Mouse (Mus musculus) embryonic stem cell, embryonic (primary cell): ENCODE measurements around the gene Col1a2.

Experiments used
- CTCF ChIA-PET, 4 experiments: fragments of 300-600 bp in 2 of 4; fragments of 350-600 bp in 2 of 4; sonication (Branson Sonifier 250); formaldehyde crosslinking; loops; one replicate each; lab custom pipeline; 2022; ENCODE audit warnings: inconsistent platforms in 2 of 4; lab: Charles Lee
- POLR2A ChIA-PET, 4 experiments: fragments of 300-600 bp in 2 of 4; fragments of 350-600 bp in 2 of 4; sonication (Branson Sonifier 250); formaldehyde crosslinking; loops; one replicate each; lab custom pipeline; 2022; ENCODE audit warnings: antibody characterized with exemption in 4 of 4, inconsistent platforms in 1 of 4; lab: Charles Lee

The Col1a2 gene

DNA sequence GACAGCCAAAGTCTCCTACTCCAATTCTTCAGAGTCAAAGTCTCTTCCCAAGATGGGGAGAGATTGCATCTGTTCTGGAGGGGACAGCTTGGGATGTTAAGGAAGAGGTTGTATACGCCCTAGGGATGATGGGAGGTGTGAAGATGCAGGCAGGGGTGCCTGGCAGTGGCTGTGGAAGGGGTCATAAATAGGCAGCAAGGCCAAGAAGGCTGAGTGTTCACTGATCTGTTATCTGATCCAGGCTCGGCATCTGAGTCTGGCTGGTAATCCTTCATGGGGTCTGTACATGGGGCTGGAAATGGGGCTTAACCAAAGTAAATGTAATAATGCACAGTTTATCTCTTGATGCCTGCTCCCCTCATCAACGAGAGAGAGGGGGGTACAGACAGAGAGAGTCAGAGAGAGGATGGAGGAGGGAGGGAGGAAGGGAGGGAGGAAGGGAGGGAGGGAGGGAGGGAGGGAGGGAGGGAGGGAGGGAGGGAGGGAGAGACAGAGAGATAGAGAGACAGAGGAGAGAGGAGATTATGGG lies at the start of gene Col1a2:
Gene Col1a2 (plus strand): TSS at position 212 of the 529 bp plus-strand sequence.
- POLR2A ChIA-PET: no interaction called here
- CTCF ChIA-PET: interaction anchor here in 1 of 4 experiments (0.5 to 0.8 kb wide), 2 partner anchors 42 to 91 kb away, joined by 3 read pairs; no protein-coding TSS in a partner anchor

DNA sequence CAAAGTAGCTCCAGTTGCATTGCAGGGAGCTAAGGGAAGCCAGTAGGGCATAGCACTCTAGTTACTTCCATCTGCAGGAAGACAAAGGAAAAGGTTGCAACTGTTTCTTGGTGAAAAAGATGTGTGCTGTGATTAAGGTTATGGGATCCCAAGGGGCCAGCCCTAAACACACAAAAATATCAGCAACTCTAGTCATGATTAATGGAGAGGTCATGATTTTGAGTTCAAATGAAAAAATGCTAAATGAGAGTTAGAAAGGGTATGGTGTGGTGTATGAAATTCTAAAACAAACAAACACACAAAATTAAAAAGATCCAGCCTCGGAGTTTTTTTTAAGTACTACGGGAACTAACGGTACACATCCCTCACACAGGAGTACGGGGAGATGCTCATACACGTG lies 49.1 kb upstream of the Col1a2 start:
- CTCF ChIA-PET: no interaction called here
- POLR2A ChIA-PET: interaction anchor here in 1 of 4 experiments (0.7 kb wide), 1 partner anchor 164 kb away, joined by 3 read pairs; no protein-coding TSS in a partner anchor

DNA sequence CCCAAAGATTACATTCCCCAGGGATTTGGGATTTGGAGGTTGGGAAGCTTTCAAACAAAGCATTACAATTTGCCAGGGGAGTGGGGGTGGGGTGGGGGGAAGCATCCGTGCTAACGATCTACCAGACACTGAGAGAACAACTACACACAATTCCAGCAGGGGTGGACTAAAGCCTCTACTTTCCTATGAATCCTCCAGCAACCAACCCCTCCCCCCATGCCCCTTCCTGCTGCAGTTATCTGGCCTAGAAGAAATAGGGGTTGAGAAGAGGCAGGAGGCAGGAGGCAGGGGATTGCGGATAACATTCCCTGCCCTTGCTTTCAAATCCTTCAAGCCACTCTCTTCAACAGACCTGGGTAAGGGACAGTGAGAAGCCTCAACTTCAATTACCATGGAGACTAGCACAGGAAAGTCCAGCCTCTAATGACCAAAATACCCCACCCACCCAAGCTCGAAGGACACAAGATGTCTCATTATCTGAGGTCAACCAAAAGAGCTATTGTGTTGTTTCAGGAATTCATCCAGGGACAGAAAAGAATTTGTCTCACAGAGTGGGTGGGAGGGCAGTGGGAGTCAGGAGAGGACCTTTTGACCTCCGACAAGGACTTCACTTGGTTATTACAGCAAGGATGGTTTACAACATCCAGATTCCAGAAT lies 48.5 kb upstream of the Col1a2 start:
- CTCF ChIA-PET: no interaction called here

DNA sequence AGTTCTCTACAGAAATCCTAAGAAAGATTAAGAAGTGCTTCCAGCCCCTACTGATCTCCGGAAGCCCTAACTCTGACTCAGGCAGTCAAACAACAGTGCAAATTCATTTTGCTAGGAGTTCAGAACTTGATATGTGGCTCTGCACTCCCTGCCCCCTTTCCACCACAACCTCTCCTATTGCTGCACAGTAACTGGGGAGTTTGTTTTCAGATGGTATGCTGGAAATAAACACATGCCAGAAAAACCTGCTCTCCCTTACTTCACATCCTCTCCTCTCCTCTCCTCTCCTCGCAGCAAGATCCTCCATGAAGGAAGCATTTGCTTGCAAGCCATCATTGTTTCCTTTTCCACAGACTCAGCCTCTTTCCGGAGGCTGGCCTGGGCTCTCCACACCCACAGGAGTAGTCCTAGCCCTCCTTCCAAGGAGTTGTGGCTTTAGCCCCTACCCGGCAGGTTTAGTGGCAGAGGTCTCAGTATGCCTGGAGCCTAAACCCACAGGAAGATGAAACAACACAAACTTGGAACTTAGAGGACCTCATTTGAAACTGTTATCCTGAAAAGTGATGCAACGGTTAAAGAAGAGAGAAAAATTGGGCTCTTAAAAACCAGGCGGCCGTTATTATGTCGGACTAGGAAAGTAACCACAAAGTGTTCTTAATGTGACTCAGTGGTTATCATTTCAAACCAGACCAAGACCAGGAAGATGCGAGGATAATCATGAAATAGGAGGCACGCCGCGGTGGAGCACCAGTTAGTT lies 47.7 kb upstream of the Col1a2 start:
- POLR2A ChIA-PET: interaction anchor here in 1 of 4 experiments (0.6 kb wide), 1 partner anchor 490 kb away, joined by 9 read pairs; no protein-coding TSS in a partner anchor
- CTCF ChIA-PET: no interaction called here

More for the DNA sequence above, 48.5 kb upstream of the Col1a2 start:
- POLR2A ChIA-PET: interaction anchor here in 2 of 4 experiments (0.6 to 0.7 kb wide), 3 partner anchors 52 to 490 kb away, joined by 3 to 9 read pairs (median 3); no protein-coding TSS in a partner anchor

DNA sequence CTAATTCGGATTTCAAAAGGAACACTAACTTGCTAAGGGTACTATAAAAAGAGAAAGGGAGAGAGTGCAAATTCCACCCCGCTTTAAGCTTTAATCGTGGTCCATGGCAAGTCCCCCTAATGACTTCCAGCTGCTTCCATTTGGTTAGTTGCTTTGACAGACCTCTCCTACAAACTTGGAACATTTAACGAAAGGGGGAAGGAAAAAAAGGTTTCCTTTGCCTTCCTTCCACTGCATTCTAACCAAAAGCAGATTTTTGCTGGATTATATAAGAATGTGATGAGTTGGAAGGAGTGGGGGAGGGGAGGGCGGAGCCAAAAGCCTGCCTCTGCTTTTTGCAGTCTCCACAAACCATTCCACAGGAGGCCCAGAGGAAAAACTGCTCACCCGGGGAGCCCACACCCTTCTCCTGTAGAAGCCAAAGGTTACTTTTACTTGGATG lies 47.0 kb upstream of the Col1a2 start:
- ChIA-PET CTCF (interaction anchor here in 1 of 4 experiments (0.6 kb wide), 1 partner anchor 22 kb away, joined by 3 read pairs; no protein-coding TSS in a partner anchor), POLR2A (no interaction called here)

DNA sequence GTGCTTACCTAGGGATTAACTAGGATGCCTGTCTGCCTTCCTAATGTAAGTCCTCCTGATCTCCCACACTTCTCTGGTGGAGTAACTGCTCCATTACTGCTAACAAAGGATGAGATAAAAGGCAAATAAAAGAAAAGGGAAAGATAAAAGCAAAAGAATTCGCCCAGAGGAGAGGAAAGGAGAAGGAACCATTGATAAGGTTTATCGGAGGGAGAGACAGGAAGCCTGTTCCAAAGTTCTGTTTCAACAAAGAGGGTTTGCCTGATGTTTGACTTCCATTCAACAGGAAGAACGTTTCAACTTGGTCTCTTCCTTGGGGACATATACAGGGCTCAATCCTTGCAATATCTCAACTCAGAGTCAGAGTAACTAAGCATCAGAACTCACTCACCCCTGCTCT lies 39.3 kb upstream of the Col1a2 start:
- ChIA-PET CTCF (no interaction called here), POLR2A (no interaction called here)

DNA sequence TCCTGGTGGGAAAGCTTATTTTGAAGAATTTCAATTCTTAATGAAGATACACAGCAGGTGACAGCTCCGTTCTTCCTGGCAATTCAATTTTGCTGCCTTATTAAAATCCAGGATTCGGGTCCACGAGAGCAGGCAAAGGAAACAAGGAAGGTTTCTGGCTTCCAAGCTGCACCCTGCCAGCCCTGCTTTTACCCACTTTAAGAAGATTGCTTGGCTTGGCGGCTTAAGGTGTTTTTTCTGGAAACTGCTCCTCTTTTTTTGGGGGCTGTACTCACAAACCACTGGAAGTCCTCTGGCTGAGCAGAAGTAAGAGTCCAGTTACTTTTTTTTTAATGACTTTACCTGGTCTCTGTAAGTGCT lies 21.1 kb upstream of the Col1a2 start:
- ChIA-PET POLR2A (interaction anchor here in 1 of 4 experiments (0.7 kb wide), 1 partner anchor 80 kb away, joined by 3 read pairs; no protein-coding TSS in a partner anchor), CTCF (no interaction called here)

DNA sequence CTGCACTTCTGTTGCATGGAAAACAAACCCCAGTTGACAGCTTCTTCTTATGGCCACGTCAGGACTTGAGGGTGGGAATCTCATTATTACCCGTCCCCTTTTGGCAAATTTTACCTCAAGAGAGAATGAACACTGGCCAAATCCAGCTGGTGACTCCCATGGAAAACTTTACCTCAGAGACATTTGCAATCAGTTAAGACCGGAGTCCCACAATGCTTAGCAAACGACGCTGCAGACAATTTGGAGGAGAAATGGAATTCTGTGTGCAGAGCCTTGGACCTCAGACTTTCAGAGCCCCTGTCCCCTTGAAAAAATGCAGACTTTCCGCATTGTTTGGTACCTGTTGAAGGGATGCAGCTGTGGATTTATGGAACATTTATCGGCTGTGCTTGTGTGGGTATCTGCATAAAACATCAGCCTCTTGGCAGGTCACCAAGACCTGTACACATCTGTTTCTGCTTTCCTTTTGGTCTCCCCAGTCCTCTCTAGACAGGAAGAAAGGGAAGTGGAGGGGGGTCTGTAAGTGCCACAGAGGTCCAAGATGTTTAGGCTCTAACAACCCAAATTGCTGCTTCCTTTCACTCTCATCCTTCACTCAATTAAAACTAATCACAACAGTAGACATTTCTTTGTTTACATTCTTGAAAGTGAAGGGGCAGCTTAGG lies 20.5 kb upstream of the Col1a2 start:
- CTCF ChIA-PET: no interaction called here
- POLR2A ChIA-PET: interaction anchor here in 1 of 4 experiments (0.7 kb wide), 1 partner anchor 80 kb away, joined by 3 read pairs; no protein-coding TSS in a partner anchor

DNA sequence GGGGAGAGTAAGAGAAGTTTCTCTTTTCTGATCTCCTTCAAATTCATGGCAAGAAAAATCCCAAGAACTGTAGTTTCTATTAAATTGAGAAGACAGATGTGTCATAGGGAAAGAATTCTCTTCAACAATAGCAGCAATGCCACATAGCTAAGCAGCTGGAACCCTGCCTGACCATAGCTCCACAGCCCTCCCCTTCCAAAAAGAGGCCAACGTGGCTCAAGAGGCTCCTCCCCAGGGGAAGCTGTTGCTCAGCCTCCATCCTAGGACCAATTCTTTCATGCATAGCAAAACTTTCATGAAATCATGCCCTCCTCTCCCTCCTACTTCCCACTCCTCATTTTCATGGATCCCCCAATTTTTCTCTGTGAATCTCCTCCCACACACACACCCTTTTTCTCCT lies 16.3 kb upstream of the Col1a2 start:
- ChIA-PET POLR2A (no interaction called here), CTCF (no interaction called here)

DNA sequence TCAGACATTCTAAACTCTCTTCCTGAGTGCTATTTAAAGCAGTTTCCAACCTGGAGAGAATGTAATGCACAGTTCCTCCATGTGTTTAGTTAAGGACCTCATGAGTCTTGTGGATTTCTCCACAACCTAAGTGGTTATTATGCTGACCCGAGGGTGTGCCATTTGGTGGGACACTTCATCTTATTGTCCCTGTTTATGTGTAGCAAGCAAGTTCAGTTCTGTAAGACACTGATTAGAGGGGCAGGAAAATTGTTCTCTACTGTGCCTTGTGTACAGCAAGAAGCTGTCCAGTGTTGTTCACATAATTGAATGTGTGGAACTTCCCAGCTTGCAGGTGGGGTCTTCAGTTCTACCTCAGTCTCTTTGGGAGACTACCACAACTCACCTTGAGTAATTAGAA lies 15.6 kb upstream of the Col1a2 start:
- ChIA-PET CTCF (interaction anchor here in 1 of 4 experiments (0.6 kb wide), 1 partner anchor 81 kb away, joined by 4 read pairs; no protein-coding TSS in a partner anchor), POLR2A (no interaction called here)

DNA sequence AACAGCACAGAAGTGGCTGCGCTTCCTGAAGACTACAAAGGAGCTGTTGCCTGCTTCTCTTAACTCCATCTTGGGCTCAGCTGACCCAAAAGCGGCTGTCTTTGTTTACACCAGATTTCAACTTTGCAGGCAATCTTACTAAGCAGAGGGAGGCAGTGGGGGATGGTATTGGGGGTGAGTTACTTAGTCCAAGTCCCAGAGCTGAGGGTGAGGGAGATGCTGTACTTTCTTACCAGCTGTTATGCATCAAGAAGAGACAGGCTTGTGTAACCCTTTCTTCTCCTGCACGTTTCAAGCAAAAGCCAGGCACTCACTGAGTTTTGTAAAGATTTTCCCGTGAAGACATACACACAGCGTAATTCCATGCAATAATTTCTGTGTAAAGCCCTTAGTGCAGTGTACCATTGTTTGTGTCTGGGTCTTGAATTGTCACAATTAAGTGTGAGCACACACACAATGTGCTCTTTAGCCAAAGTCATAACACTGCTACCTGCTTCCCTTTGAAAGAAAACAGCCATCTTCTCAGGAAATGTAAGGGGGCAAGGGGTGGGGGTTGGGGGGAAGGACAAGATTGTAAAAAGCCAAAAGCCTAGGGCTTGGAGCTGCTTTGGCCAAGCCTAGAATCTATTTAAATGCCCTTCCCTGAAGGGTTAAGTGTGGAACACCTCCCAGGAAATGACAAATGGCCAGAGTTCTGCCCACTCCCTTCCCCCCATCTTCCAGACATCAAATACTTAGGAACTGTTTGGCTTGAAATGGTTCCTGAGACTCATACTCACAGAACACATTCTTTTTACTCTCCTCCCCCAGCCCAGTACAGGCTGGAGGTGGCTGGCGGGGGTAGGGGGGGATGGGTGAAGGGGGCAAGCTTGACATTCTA lies 15.0 kb upstream of the Col1a2 start:
- POLR2A ChIA-PET: no interaction called here
- CTCF ChIA-PET: interaction anchor here in 2 of 4 experiments (0.5 to 0.6 kb wide), 2 partner anchors 80 to 995 kb away, joined by 3 to 4 read pairs; no protein-coding TSS in a partner anchor

DNA sequence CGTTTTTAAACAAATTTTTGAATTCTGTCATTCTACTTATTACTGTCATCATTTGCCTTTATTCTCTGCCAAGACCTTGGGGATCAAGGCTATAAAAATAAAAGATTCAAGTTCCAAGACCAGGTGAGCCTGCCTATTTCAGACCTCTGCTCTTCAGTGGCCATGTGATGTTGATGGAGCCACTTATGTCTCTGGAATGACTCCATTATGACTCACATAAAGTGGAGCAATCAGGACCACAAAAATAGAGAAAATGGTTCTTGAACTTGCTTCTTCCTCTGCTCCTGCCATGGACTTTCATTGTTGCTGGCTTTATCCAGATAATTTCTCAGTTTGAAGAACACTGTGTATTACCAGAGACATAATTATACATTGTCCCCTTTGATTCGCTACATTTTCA lies 10.9 kb upstream of the Col1a2 start:
- ChIA-PET POLR2A (no interaction called here), CTCF (no interaction called here)

DNA sequence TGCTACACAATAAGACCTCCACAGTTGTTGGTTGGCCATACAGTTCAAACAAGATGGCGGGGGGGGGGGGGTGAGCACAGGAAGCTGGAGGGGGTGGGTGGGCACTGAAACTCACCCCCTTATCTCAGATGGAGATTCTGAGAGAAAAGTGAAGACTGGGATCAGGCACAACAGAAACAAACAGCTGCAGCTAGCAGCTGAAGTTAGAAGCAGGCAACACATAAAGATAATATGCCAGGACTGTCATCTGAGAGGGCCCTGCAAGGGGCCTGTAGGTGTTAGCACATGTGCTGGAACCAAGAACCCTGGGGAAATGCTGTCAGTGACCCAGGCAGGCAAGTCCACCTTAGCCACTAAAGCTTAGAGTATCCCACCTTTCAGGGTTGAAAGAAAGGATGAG lies 8.2 kb upstream of the Col1a2 start:
- CTCF ChIA-PET: no interaction called here
- POLR2A ChIA-PET: no interaction called here

DNA sequence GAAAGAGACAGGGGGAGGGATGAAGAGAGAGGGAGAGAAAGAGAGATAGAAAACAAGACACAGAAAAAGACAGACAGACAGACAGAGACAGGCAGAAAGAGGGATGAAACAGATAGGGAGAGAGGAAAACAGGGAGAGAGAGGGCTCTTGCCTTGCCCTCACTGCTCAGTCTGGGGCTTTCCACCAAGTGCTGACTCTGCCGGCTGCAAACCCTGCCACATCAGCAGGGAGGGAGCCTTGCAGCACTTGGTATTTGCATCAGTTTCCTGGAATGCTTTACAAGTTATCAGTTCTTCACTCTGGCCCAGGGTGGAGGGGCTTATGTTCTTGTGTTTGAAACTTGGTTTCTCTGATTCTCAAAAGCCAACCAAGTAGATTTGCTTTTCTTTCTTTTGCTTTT lies 1.5 kb upstream of the Col1a2 start:
- ChIA-PET POLR2A (no interaction called here), CTCF (interaction anchor here in 1 of 4 experiments (0.7 kb wide), 1 partner anchor 127 kb away, joined by 7 read pairs; no protein-coding TSS in a partner anchor)

DNA sequence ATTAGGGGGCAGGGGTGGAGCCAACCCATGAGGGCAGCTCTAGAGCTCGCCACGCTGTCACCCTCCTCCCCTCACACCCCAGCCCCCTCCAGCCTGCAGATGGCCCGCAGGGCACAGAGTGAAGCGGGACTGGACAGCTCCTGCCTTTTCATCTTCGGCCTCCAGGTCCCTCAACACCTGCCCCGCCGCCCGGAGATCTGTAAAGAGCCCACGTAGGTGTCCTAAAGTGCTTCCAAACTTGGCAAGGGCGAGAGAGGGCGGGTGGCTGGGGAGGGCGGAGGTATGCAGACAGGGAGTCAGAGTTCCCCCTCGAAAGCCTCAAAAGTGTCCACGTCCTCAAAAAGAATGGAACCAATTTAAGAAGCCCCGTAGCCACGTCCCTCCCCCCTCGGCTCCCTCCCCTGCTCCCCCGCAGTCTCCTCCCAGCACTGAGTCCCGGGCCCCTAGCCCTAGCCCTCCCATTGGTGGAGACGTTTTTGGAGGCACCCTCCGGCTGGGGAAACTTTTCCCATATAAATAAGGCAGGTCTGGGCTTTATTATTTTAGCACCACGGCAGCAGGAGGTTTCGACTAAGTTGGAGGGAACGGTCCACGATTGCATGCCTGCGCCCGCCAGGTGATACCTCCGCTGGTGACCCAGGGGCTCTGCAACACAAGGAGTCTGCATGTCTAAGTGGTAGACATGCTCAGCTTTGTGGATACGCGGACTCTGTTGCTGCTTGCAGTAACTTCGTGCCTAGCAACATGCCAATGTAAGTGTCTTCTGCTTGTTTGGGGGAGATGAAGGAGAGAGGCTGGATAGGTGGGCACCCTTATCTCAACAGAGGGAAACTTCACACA lies 764 bp downstream of the Col1a2 start:
- ChIA-PET CTCF (interaction anchor here in 2 of 4 experiments (0.5 to 0.9 kb wide), 5 partner anchors 43 to 91 kb away, joined by 3 read pairs; no protein-coding TSS in a partner anchor), POLR2A (no interaction called here)

DNA sequence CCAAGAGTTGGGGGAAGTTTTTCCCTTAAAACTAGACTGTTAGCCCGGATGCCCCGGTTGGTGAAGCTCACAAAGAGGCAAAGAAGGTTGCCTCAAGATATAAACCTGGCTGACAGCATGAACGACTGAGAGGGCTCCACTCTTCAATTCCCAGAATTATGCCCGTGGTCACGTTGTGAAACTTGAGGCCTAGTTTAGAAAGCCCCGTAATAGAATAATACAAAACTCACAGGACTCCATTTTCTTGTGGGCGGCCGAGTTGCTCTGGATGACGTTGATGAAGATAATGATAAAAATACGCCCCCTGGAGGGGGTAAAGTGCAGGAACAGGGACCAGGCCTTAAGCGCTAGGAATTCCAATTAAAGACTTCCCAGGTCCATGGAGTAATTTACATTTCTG lies 1.5 kb downstream of the Col1a2 start:
- POLR2A ChIA-PET: no interaction called here
- CTCF ChIA-PET: interaction anchor here in 3 of 4 experiments (0.5 to 0.9 kb wide), 4 partner anchors 43 to 834 kb away, joined by 3 to 7 read pairs (median 3); no protein-coding TSS in a partner anchor

DNA sequence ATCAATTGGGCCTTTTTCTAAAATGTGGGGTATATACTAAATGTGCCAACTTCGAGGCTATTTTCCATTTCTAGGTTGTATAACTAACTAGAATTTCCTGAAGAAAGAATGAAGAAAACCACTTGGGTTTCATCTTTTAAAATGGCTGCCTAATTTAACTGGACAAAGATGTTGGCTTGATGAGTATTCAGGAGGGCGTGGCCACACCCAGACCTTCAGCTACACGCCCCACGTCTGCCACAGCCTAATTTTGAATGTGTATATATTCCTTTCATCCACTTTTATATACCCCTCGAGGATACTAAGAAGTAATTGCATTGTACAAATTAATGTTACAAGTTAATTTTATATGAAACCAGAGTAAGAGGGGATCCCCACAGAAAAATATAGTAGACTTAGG lies 2.2 kb downstream of the Col1a2 start:
- ChIA-PET CTCF (interaction anchor here in 2 of 4 experiments (0.6 kb wide), 2 partner anchors 107 to 842 kb away, joined by 3 read pairs; no protein-coding TSS in a partner anchor), POLR2A (no interaction called here)
